Mouse (Mus musculus) brown adipose tissue, adult 24 weeks (tissue): ENCODE results near the gene Tuba4a. TPM values are rescaled to one million over a fixed set of nuclear protein-coding genes. Genes with fewer than 3 reads are reported as not detected.

Source experiments
- H3K27ac ChIP-seq: fragments of 200-500 bp; replicated peaks from 2 replicates; pipeline ENCODE4 v1.5.1; 2012; ENCODE audit warnings: low read depth, mild to moderate bottlenecking, low read length
- H3K4me1 ChIP-seq: fragments of 200-500 bp; 2 replicates; pipeline ENCODE4 v1.6.1; 2012; ENCODE audit warnings: low read length, mixed read lengths; ENCODE audit not compliant: control insufficient read depth, insufficient read depth, insufficient read length
- H3K4me3 ChIP-seq: fragments of 200-500 bp; 2 replicates; pipeline ENCODE4 v1.5.1; 2012; ENCODE audit warnings: low read depth, mild to moderate bottlenecking, low read length, moderate library complexity; ENCODE audit not compliant: insufficient read depth
- polyA plus RNA-seq: library from polyadenylated mRNA; stranded (reverse); fragments of >200 nt; gene quantifications from 2 replicates; pipeline ENCODE4 v1.2.4, GENCODE M21; 2012; ENCODE audit not compliant: missing spikeins, insufficient read depth, insufficient read length

The Tuba4a gene
- polyA plus RNA-seq, 1 experiment = 78.7 TPM

- Histone ChIP-seq H3K4me1 (peaks cover 13% of the 10 kb centered on the region), H3K4me3 (peak within 1 kb of the TSS; percentile 88), H3K27ac (peak within 1 kb of the TSS; percentile 72)
Measured at GRCm38 (mm10) chr1:75210136-75211087, 9.3 kb downstream of the Tuba4a start, which contains the start of the genes Glb1l and Stk16. Glb1l (minus strand) TSS chr1:75210813. Stk16 (plus strand) TSS chr1:75210838.

- Histone ChIP-seq H3K4me3 (peak overlapping the region; percentile 60), H3K4me1 (peaks cover 13% of the 10 kb centered on the region), H3K27ac (no peak overlapping the region; the same call in 1 of the 2 replicates)
Measured at GRCm38 (mm10) chr1:75208967-75209678, 10.5 kb downstream of the Tuba4a start.

- Histone ChIP-seq H3K4me3 (no peak overlapping the region), H3K4me1 (no peaks in the 10 kb centered on the region), H3K27ac (no peak overlapping the region)
Measured at GRCm38 (mm10) chr1:75201236-75201635, 18.4 kb downstream of the Tuba4a start.

- Histone ChIP-seq H3K4me1 (peaks cover 7% of the 10 kb centered on the region; the same call in 1 of the 2 replicates), H3K4me3 (peak overlapping the region; percentile 82)
Measured at GRCm38 (mm10) chr1:75192452-75192851, 27.2 kb downstream of the Tuba4a start.

DNA sequence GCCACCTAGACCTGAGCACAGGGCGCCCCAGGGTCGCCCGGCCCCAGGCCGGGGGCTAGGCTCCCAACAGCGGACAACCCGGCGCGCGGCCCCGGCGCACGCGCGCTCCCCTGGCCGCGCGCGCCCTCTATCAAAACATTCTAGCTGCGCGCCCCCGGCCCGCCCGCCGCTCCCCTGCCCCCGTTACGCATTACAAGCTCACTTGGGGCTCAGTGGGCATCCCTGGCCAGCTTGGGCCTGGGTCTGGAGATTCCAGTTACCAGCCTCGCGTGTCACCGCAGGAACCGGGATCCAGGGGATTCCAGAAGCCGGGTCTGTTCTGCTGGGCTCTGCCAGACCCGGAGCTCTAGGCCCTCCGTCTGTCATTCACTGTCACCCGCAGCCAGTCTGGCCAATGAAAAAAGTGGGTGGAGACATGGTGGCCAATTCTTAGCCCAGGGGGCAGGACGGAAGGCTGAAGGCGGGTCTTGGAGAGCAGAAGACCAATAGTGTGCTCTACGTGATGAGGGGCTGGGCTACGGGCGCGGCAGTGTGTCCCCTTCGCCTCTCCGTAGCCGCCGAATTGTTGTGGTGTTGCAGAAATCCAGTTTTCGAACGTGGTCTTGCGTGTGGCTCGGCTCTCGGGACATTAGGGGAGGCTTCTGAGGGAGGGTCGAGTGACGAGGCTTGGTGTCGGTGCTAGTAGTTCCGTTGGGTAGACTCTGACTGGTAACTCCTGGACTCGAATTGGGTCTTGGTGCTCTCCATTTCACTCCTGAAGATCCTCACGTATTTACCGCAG, 27.9 kb downstream of the Tuba4a start, which contains the start of the genes Ankzf1 and Atg9a:
Gene Ankzf1, plus strand, starts transcription at position 530 of the 781 bp plus-strand sequence.
Gene Atg9a, minus strand, starts transcription at position 575 of the 781 bp plus-strand sequence.
- H3K4me1 ChIP-seq = peaks cover 7% of the 10 kb centered on the region; the same call in 1 of the 2 replicates
- H3K4me3 ChIP-seq = peak within 1 kb of the TSS; percentile 82
- H3K27ac ChIP-seq = peak within 1 kb of the TSS; percentile 64

More at GRCm38 (mm10) chr1:75192452-75192851, 27.2 kb downstream of the Tuba4a start:
- H3K27ac ChIP-seq = peak overlapping the region; percentile 64

DNA sequence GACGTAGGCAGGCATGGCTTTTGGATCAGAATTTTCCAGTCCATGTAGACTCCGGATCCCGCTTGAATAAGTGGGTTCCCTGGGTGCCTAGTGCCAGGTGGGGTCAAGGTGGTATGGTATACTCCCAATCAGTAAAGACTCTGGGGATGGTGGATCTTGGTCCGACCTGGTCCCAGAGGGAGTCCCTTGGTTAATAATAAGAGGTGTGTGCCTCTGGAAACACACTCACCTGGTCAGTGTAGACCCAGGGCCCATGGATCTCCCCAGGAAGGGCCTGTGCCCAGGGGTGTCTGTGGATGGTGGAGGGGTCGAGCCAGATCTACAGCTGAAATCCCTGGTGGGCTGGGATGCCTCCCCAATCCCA, 28.4 kb downstream of the Tuba4a start:
- Histone ChIP-seq H3K27ac (no peak overlapping the region), H3K4me3 (peak overlapping the region; percentile 76), H3K4me1 (peaks cover 7% of the 10 kb centered on the region; the same call in 1 of the 2 replicates)

DNA sequence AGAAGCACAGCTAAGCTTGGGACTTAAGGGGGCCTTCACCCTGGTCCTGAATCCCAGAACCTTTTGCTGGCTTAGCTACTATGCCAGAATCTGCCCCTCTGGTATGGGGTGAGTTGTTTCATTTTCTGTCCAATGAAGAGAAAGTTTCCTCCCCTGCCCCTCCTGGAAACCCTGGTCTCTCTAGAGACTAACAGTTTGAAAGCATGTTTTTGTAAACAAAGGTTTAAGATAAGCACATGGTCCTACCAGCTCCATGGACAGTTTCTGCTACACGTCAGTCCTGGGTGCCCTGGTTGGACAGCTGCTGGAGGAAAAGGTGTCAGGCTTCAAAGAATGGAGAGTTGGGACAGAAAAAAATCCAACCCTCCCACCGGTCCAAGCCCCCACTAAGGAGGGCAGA, 29.1 kb downstream of the Tuba4a start:
- Histone ChIP-seq H3K4me1 (peaks cover 7% of the 10 kb centered on the region; the same call in 1 of the 2 replicates), H3K27ac (no peak overlapping the region), H3K4me3 (peak overlapping the region; percentile 76)

DNA sequence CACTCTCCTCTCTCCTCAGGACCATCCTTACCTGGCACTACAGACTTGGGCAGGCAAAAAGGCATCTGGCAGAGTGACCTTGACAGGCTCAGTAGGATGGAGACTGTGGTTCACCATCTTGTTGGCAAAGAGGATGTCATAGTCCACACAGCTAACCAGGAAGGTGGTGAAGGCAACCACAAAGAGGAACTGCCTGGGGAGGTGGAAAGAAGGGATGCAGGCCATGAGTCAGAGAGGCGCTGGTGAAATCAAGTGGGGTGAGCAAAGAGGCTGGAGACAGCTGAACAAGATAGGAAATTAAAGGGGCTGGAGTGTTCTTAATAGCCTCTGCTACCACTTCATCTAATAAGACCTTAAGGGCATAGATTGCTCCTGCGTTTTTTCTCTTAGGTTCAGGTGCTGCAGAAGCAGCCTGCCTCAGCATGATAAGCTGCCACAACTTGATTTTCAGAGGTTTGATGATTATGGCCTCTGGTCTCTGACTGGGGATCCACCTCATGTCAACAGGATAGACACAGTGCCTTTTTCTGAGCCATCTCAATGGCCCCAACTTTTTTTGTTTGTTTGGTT, 31.7 kb downstream of the Tuba4a start:
- Histone ChIP-seq H3K4me3 (no peak overlapping the region), H3K4me1 (peaks cover 4% of the 10 kb centered on the region; the same call in 1 of the 2 replicates), H3K27ac (no peak overlapping the region)

DNA sequence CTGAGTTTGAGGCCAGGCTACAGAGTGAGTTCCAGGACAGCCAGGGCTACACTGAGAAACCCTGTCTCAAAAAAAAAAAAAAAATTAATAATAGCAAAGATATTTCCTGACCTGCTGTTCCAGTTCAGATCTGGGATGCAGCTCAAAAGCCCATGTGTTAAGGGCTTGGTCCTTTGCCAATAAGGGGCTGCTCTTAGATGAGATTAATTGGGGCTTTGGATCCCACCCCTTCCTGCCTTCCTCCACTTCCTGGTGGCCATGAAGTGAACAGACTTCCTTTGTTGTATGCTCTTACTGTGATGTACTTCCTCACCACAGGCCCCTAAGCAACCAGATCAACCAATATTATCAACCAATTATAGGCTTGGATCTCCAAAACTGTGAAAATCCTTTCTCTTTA, 32.5 kb downstream of the Tuba4a start:
- Histone ChIP-seq H3K4me1 (peaks cover 4% of the 10 kb centered on the region; the same call in 1 of the 2 replicates), H3K27ac (no peak overlapping the region), H3K4me3 (no peak overlapping the region)

DNA sequence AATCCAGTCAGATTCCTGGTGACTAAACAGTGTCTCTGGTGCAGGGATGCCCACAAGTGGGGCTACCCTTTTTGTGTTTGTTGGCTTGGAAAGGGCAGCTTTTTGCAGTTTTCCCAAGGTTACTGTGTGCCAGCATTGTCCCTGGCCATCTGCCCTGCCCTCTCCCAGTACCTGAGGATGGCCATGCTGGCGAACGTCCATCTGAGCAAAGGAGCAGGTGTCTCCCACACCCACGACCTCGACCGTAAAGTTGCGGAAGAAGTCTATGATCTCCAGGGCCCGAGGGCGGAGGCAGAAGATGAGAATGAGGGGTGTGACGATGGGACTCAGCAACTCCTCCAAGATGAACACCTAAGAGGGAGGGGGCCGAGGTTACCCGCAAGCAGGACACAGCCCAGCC, 34.2 kb downstream of the Tuba4a start:
- 0 out of 2 replicates have a peak, but pooled peaks cover under 1% of the 10 kb centered on the region for H3K4me1 ChIP-seq
- no peak overlapping the region for H3K27ac ChIP-seq
- H3K4me3 ChIP-seq = no peak overlapping the region

DNA sequence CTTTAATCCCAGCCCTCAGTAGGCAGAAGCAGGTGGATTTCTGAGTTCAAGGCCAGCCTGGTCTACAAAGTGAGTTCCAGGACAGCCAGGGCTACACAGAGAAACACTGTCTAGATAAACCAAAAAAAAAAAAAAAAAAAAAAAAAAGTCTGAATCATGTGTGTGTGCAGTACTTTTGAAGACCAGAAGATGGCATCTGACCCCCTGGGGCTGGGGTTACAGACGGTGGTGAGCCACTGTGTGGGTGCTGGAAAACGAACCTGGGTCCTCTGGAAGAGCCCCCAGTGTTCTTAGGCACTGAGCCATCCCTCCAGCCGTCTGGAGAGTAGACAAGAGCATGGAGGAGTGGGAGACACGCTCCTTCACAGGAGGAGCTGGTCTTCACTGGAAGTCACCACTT, 37.5 kb downstream of the Tuba4a start:
- H3K4me1 ChIP-seq = 0 out of 2 replicates have a peak, but pooled peaks cover 3% of the 10 kb centered on the region

GRCm38 (mm10) chr1:75181377-75181870, 38.2 kb downstream of the Tuba4a start:
- H3K4me1 ChIP-seq = 0 out of 2 replicates have a peak, but pooled peaks cover 3% of the 10 kb centered on the region
- no peak overlapping the region for H3K4me3 ChIP-seq
- H3K27ac ChIP-seq = no peak overlapping the region

More for the DNA sequence above, 37.5 kb downstream of the Tuba4a start:
- no peak overlapping the region for H3K27ac ChIP-seq
- H3K4me3 ChIP-seq = no peak overlapping the region

- H3K4me3 ChIP-seq = no peak overlapping the region
Measured at GRCm38 (mm10) chr1:75180741-75181140, 38.9 kb downstream of the Tuba4a start.

DNA sequence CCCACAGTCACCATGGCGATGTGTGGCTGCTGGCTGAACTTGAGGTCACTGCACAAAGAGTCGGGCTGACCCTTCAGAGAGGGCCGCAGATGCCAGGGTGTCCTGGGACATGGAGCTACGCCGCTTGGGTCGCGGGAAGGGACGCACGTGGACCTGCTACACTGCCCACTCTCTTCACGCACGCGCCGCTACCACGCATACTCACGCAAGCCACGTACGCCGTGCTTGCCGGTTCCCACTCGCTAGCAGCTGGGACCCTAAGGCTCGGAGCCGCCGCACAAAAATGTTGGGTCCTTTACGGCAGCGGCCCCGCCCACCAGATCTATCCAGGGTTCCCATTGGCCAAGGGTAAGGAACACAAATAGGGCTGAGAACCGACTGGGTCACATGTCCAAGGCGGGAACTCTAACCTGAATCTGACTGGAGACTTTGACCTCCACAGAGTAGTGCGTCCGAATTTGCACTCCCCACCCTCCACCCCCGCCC, 39.5 kb downstream of the Tuba4a start, which contains the start of gene Abcb6:
Gene Abcb6, minus strand, starts transcription at position 288 of the 486 bp plus-strand sequence.
- H3K27ac ChIP-seq = no peak within 1 kb of the TSS
- 0 out of 2 replicates have a peak, but pooled peaks cover 3% of the 10 kb centered on the region for H3K4me1 ChIP-seq
- H3K4me3 ChIP-seq = peak within 1 kb of the TSS; percentile 69

More at GRCm38 (mm10) chr1:75180741-75181140, 38.9 kb downstream of the Tuba4a start:
- Histone ChIP-seq H3K4me1 (0 out of 2 replicates have a peak, but pooled peaks cover 3% of the 10 kb centered on the region), H3K27ac (no peak overlapping the region)
